Mouse (Mus musculus) left cerebral cortex, postnatal 4 days (tissue): ENCODE results near the gene Amz2. TPM values are rescaled to one million over a fixed set of nuclear protein-coding genes. Genes with fewer than 3 reads are reported as not detected.

Source experiments
- DNase-seq: peaks from one replicate; pipeline ENCODE4 v3.0.0-alpha.2; 2022
- intact Hi-C: fragments of 180-260 bp; cut with DNase I; formaldehyde crosslinking; loops from one replicate; pipeline ENCODE4 v1.15.1; 2025
- total RNA-seq, 2 experiments: library from RNA; stranded (reverse); gene quantifications; 2 replicates each; pipeline ENCODE4 v1.2.3; 2021

Amz2 gene
- total RNA-seq: 100 to 1,000 TPM; 179 to 181 TPM

- DNase-seq: peak; percentile 100
- intact Hi-C loops: loop anchor here (5.0 kb wide), 1 partner anchor 188 kb away; no protein-coding TSS in a partner anchor
These were observed at the start of gene Amz2 for GRCm38 (mm10) chr11:109425392-109426271. TSS of gene Amz2 (plus strand) at chr11:109425946.

- no peak for DNase-seq
- intact Hi-C loops: no loop called here
These were observed 49.1 kb upstream of the Amz2 start for GRCm38 (mm10) chr11:109376484-109377143.

GRCm38 (mm10) chr11:109377477-109377876, 48.3 kb upstream of the Amz2 start:
- intact Hi-C loops: no loop called here
- no peak for DNase-seq

- DNase-seq: no peak
- intact Hi-C loops: no loop called here
These were observed 47.7 kb upstream of the Amz2 start for GRCm38 (mm10) chr11:109378051-109378450.

GRCm38 (mm10) chr11:109380662-109381061, 45.1 kb upstream of the Amz2 start:
- DNase-seq: no peak
- intact Hi-C loops: no loop called here

- intact Hi-C loops: no loop called here
- no peak for DNase-seq
These were observed 40.5 kb upstream of the Amz2 start for GRCm38 (mm10) chr11:109385296-109385695.

GRCm38 (mm10) chr11:109389046-109389445, 36.7 kb upstream of the Amz2 start:
- intact Hi-C loops: no loop called here
- peak; percentile 28 for DNase-seq

- intact Hi-C loops: no loop called here
These were observed 34.5 kb upstream of the Amz2 start for GRCm38 (mm10) chr11:109391200-109391599.

GRCm38 (mm10) chr11:109391760-109392159, 34.0 kb upstream of the Amz2 start:
- no peak for DNase-seq
- intact Hi-C loops: no loop called here

More at GRCm38 (mm10) chr11:109391200-109391599, 34.5 kb upstream of the Amz2 start:
- DNase-seq: no peak

- no peak for DNase-seq
- intact Hi-C loops: no loop called here
These were observed 33.1 kb upstream of the Amz2 start for GRCm38 (mm10) chr11:109392601-109393000.

GRCm38 (mm10) chr11:109394758-109395157, 31.0 kb upstream of the Amz2 start:
- intact Hi-C loops: no loop called here
- no peak for DNase-seq

- no peak for DNase-seq
- intact Hi-C loops: no loop called here
These were observed 30.5 kb upstream of the Amz2 start for GRCm38 (mm10) chr11:109395291-109395690.

GRCm38 (mm10) chr11:109406431-109406830, 19.3 kb upstream of the Amz2 start:
- no peak for DNase-seq
- intact Hi-C loops: no loop called here

- DNase-seq: no peak
- intact Hi-C loops: no loop called here
These were observed 15.4 kb upstream of the Amz2 start for GRCm38 (mm10) chr11:109410197-109410980.

- intact Hi-C loops: no loop called here
- DNase-seq: no peak
These were observed 12.1 kb upstream of the Amz2 start, which contains the start of gene 9930022D16Rik for GRCm38 (mm10) chr11:109413617-109414016. TSS of gene 9930022D16Rik (plus strand) at chr11:109413917.

GRCm38 (mm10) chr11:109414802-109415201, 10.9 kb upstream of the Amz2 start:
- no peak for DNase-seq
- intact Hi-C loops: no loop called here

GRCm38 (mm10) chr11:109416709-109417420, 8.9 kb upstream of the Amz2 start:
- intact Hi-C loops: no loop called here
- no peak for DNase-seq

- intact Hi-C loops: no loop called here
- DNase-seq: no peak
These were observed 8.2 kb upstream of the Amz2 start for GRCm38 (mm10) chr11:109417472-109418040.

- intact Hi-C loops: no loop called here
- no peak for DNase-seq
These were observed 6.3 kb upstream of the Amz2 start for GRCm38 (mm10) chr11:109419461-109419860.

- DNase-seq: no peak
- intact Hi-C loops: no loop called here
These were observed 5.7 kb upstream of the Amz2 start for GRCm38 (mm10) chr11:109419961-109420566.
